Mouse (Mus musculus): ENCODE data around the gene Pax5.

Gene Pax5

GRCm38 (mm10) chr4:44593091-44593490 lies 117.2 kb downstream of the Pax5 start:
- DNase-seq (ENCODE audit: low read depth): no peak

GRCm38 (mm10) chr4:44582687-44583086 lies 127.6 kb downstream of the Pax5 start:
- DNase-seq (ENCODE audit: low read depth): no peak

- no peak for DNase-seq (ENCODE audit: low read depth)
These were observed 131.7 kb downstream of the Pax5 start for GRCm38 (mm10) chr4:44578591-44578990.

- DNase-seq (ENCODE audit: low read depth): no peak
These were observed 133.0 kb downstream of the Pax5 start for GRCm38 (mm10) chr4:44577293-44577692.

- DNase-seq (ENCODE audit: low read depth): no peak
These were observed 133.5 kb downstream of the Pax5 start for GRCm38 (mm10) chr4:44576786-44577185.

- DNase-seq (ENCODE audit: low read depth): no peak
These were observed 137.3 kb downstream of the Pax5 start for GRCm38 (mm10) chr4:44573017-44573416.

- DNase-seq (ENCODE audit: low read depth): no peak
These were observed 137.9 kb downstream of the Pax5 start for GRCm38 (mm10) chr4:44572373-44572772.

- no peak for DNase-seq (ENCODE audit: low read depth)
These were observed 141.1 kb downstream of the Pax5 start for GRCm38 (mm10) chr4:44569138-44569537.

GRCm38 (mm10) chr4:44568666-44569065 lies 141.6 kb downstream of the Pax5 start:
- DNase-seq (ENCODE audit: low read depth): no peak

- no peak for DNase-seq (ENCODE audit: low read depth)
These were observed 143.9 kb downstream of the Pax5 start for GRCm38 (mm10) chr4:44566401-44566800.

- no peak for DNase-seq (ENCODE audit: low read depth)
These were observed 144.9 kb downstream of the Pax5 start for GRCm38 (mm10) chr4:44565126-44566082.

GRCm38 (mm10) chr4:44564602-44565001 lies 145.7 kb downstream of the Pax5 start:
- DNase-seq (ENCODE audit: low read depth): no peak

- DNase-seq (ENCODE audit: low read depth): no peak
These were observed 149.3 kb downstream of the Pax5 start for GRCm38 (mm10) chr4:44560956-44561355.

GRCm38 (mm10) chr4:44558564-44558955 lies 151.7 kb downstream of the Pax5 start:
- no peak for DNase-seq (ENCODE audit: low read depth)

GRCm38 (mm10) chr4:44557815-44558563 lies 152.3 kb downstream of the Pax5 start:
- DNase-seq (ENCODE audit: low read depth): no peak

- DNase-seq (ENCODE audit: low read depth): no peak
These were observed 153.6 kb downstream of the Pax5 start for GRCm38 (mm10) chr4:44556586-44557281.

GRCm38 (mm10) chr4:44555576-44555975 lies 154.7 kb downstream of the Pax5 start:
- no peak for DNase-seq (ENCODE audit: low read depth)

GRCm38 (mm10) chr4:44551470-44551869 lies 158.8 kb downstream of the Pax5 start:
- no peak for DNase-seq (ENCODE audit: low read depth)

- no peak for DNase-seq (ENCODE audit: low read depth)
These were observed 161.3 kb downstream of the Pax5 start for GRCm38 (mm10) chr4:44549029-44549428.

- DNase-seq (ENCODE audit: low read depth): no peak
These were observed 164.6 kb downstream of the Pax5 start for GRCm38 (mm10) chr4:44545669-44546068.

GRCm38 (mm10) chr4:44544495-44544894 lies 165.8 kb downstream of the Pax5 start:
- no peak for DNase-seq (ENCODE audit: low read depth)

GRCm38 (mm10) chr4:44543880-44544279 lies 166.4 kb downstream of the Pax5 start:
- DNase-seq (ENCODE audit: low read depth): no peak

Data from fibroblast of lung, adult 2 months (primary cell).